ENCODE assay signal across 13 mouse cellular contexts in the genomic region with DNA sequence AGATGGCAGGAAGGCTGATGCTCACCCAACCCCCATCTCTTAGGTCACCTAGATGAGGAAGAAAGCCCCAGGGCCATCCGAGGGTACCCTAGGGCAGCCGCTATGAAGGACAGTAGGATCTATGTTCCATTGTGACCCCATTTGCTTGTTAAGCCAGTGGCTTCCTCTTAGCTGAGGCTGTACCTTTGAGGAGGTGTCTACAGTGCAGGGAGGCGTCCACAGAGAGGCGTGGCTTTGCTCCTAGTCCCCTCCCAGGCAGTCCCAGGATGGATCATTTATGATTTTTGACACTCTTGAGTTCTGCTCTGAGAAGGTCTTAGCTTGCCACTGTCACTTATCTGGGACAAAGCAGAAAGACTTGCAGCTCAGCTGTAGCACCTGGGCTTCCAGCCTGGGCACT. TPM values are rescaled to one million over a fixed set of nuclear protein-coding genes. Genes with fewer than 3 reads are reported as not detected.
DNase-seq lines count a peak whose midpoint lies in the region; ATAC-seq and TF ChIP-seq lines count a peak whose summit lies in the region.
"Had no signal": no experiment of that assay in that cellular context is flagged by ENCODE, and none has a peak within 500 bp of the region (broad histone marks: within the 10 kb centered on the region; RNA-seq: fewer than 3 reads in every experiment).

No protein-coding gene starts in this region.

- no peak overlapping the region for H3K4me3 ChIP-seq in intestine, embryonic 16.5 days (ENCODE audit: low read length)
- H3K4me3 ChIP-seq in intestine, postnatal 0 days (ENCODE audit: low read depth, low read length): no peak overlapping the region
- H3K4me3 ChIP-seq in E14TG2a.4 (replicated peaks; ENCODE audit: low read length): 0 out of 2 replicates have a peak overlapping the region, but pooled peaks have one; percentile 17
- no peak overlapping the region for H3K4me3 ChIP-seq in liver, embryonic 15.5 days (replicated peaks)

- TF ChIP-seq CTCF in intestine, postnatal 0 days (IDR thresholded peaks at IDR 0.05; ENCODE audit: low read depth): no peak
- TF ChIP-seq CTCF in E14TG2a.4 (conservative IDR thresholded peaks at IDR 0.05; ENCODE audit: low read length): no peak

- H3K27me3 ChIP-seq in intestine, embryonic 16.5 days (replicated peaks; ENCODE audit: control insufficient read depth, insufficient read depth, low read length): no peaks in the 10 kb centered on the region
- H3K27me3 ChIP-seq in intestine, postnatal 0 days (replicated peaks; ENCODE audit: control insufficient read depth, insufficient read depth, low read length): no peaks in the 10 kb centered on the region
- H3K27me3 ChIP-seq in E14TG2a.4 (ENCODE audit: insufficient read depth, low read length): peaks cover 4% of the 10 kb centered on the region; the same call in 1 of the 2 replicates
- H3K27me3 ChIP-seq in liver, embryonic 15.5 days: no peaks in the 10 kb centered on the region

- no peak for ATAC-seq in intestine, embryonic 16.5 days
- ATAC-seq in intestine, postnatal 0 days: no peak
- ATAC-seq in liver, embryonic 15.5 days (ENCODE audit: insufficient read depth): no peak
- ATAC-seq: hindbrain, postnatal 0 days; lung, postnatal 0 days had no signal

- no peaks in the 10 kb centered on the region for H3K36me3 ChIP-seq in intestine, embryonic 16.5 days (ENCODE audit: control insufficient read depth, insufficient read depth, low read length)
- H3K36me3 ChIP-seq in intestine, postnatal 0 days (ENCODE audit: control insufficient read depth, insufficient read depth): no peaks in the 10 kb centered on the region
- H3K36me3 ChIP-seq in E14TG2a.4 (ENCODE audit: insufficient read depth, low read length): peaks cover 13% of the 10 kb centered on the region
- 0 out of 2 replicates have a peak, but pooled peaks cover 5% of the 10 kb centered on the region for H3K36me3 ChIP-seq in liver, embryonic 15.5 days (replicated peaks)

- H3K9me3 ChIP-seq in intestine, embryonic 16.5 days (ENCODE audit: control insufficient read depth, low read length): no peaks in the 10 kb centered on the region
- H3K9me3 ChIP-seq in intestine, postnatal 0 days (ENCODE audit: control insufficient read depth): no peaks in the 10 kb centered on the region
- H3K9me3 ChIP-seq in E14TG2a.4 (ENCODE audit: low read length): no peaks in the 10 kb centered on the region
- H3K9me3 ChIP-seq in liver, embryonic 15.5 days (replicated peaks): no peaks in the 10 kb centered on the region

- 0 out of 2 replicates have a peak overlapping the region, but pooled peaks have one; percentile 17 for H3K27ac ChIP-seq in intestine, embryonic 16.5 days (ENCODE audit: low read length)
- no peak overlapping the region for H3K27ac ChIP-seq in intestine, postnatal 0 days (ENCODE audit: low read depth, low read length)
- peak overlapping the region; percentile 61 for H3K27ac ChIP-seq in liver, embryonic 15.5 days (replicated peaks)
- H3K27ac ChIP-seq: hindbrain, postnatal 0 days had no signal

- no peak overlapping the region for H3K9ac ChIP-seq in intestine, embryonic 16.5 days (ENCODE audit: low read depth, low read length)
- no peak overlapping the region for H3K9ac ChIP-seq in intestine, postnatal 0 days (ENCODE audit: low read depth, low read length)
- H3K9ac ChIP-seq in liver, embryonic 15.5 days: no peak overlapping the region

- H3K4me2 ChIP-seq in intestine, embryonic 16.5 days (ENCODE audit: low read depth, low read length): no peak overlapping the region
- no peak overlapping the region for H3K4me2 ChIP-seq in intestine, postnatal 0 days (replicated peaks; ENCODE audit: low read depth)
- 0 out of 2 replicates have a peak overlapping the region, but pooled peaks have one; percentile 24 for H3K4me2 ChIP-seq in liver, embryonic 15.5 days

- H3K4me1 ChIP-seq in intestine, embryonic 16.5 days (ENCODE audit: control insufficient read depth, insufficient read depth, low read length): peaks cover 22% of the 10 kb centered on the region
- H3K4me1 ChIP-seq in intestine, postnatal 0 days (replicated peaks; ENCODE audit: control insufficient read depth, insufficient read depth, low read length): no peaks in the 10 kb centered on the region
- H3K4me1 ChIP-seq in E14TG2a.4 (replicated peaks; ENCODE audit: low read depth, low read length): peaks cover 80% of the 10 kb centered on the region
- H3K4me1 ChIP-seq in liver, embryonic 15.5 days (replicated peaks): peaks cover 95% of the 10 kb centered on the region

- 75% methylated on average over 4 of the region's 4 CpGs for WGBS in intestine, embryonic 16.5 days
- 63% methylated on average over 4 of the region's 4 CpGs for WGBS in intestine, postnatal 0 days
- 24% methylated on average over 4 of the region's 4 CpGs for WGBS in liver, embryonic 15.5 days (ENCODE audit: insufficient replicate concordance)

- peak; percentile 41 for DNase-seq in CD4-positive helper T cell, adult 2 months (ENCODE audit: low read depth, low spot score)
- DNase-seq in urinary bladder, adult 18-20 months (ENCODE audit: low spot score in 2 of 2): no peak
- no peak for DNase-seq in embryo, embryonic 9.5 days (ENCODE audit: extremely low spot score)
- DNase-seq: adrenal gland, postnatal 25 days; cerebellum, postnatal 25 days; layer of hippocampus, postnatal 36 days; retina, postnatal 1 day had no signal

RNA-seq across cellular contexts. Expression of gene Stk10, which starts 5.7 kb away (rescaled TPM):
- 5.2 and 5.7 TPM in 2 replicates for polyA plus RNA-seq in intestine, embryonic 16.5 days (2015; fragmentation: Nextera tagmentation; extraction: Ambion mirVana)
- polyA plus RNA-seq in intestine, postnatal 0 days (2015; fragmentation: Nextera tagmentation; extraction: Ambion mirVana): 2.6 and 2.7 TPM in 2 replicates
- polyA plus RNA-seq in liver, embryonic 15.5 days (2015; fragmentation: Nextera tagmentation; extraction: Ambion mirVana): 4.3 TPM in 2 replicates

RNA-seq across cellular contexts. Expression of gene Efcab9, which starts 7.0 kb away (rescaled TPM):
- polyA plus RNA-seq in intestine, embryonic 16.5 days (2015; fragmentation: Nextera tagmentation; extraction: Ambion mirVana): 0.65 and 0.77 TPM in 2 replicates
- polyA plus RNA-seq in intestine, postnatal 0 days (2015; fragmentation: Nextera tagmentation; extraction: Ambion mirVana): 0.21 and 0.58 TPM in 2 replicates
- polyA plus RNA-seq in liver, embryonic 15.5 days (2015; fragmentation: Nextera tagmentation; extraction: Ambion mirVana): 0.20 and 0.41 TPM in 2 replicates
- polyA plus RNA-seq: hindbrain, postnatal 0 days had no signal
